Mouse (Mus musculus) midbrain, embryonic 15.5 days (tissue): Measurements from ENCODE around the gene Mrpl12. TPM values are rescaled to one million over a fixed set of nuclear protein-coding genes. Genes with fewer than 3 reads are reported as not detected.
A peak's percentile ranks its signal among the peaks of the same experiment; 100 is the strongest.
"Not testable (repeated sequence)": the region's sequence is repeated elsewhere in the genome, so short reads cannot be mapped to it uniquely, and the experiment has no call there.

Experiments used
- ATAC-seq: fragments of 200-750 bp; cut with Nextera tagmentation; replicated peaks from 2 replicates; pipeline ENCODE4 v1.8.0; 2017; ENCODE audit warnings: moderate TSS enrichment
- H3K27ac ChIP-seq: fragments of 300-500 bp; sonication (generic); 2 replicates; pipeline ENCODE4 v1.5.1; 2015; ENCODE audit warnings: mild to moderate bottlenecking, inconsistent platforms
- H3K27me3 ChIP-seq: fragments of 300-500 bp; sonication (generic); replicated peaks from 2 replicates; pipeline ENCODE4 v1.6.1; 2015; ENCODE audit warnings: inconsistent platforms
- H3K36me3 ChIP-seq: fragments of 300-500 bp; sonication (generic); replicated peaks from 2 replicates; pipeline ENCODE4 v1.6.1; 2015; ENCODE audit warnings: inconsistent platforms
- H3K4me1 ChIP-seq: fragments of 300-500 bp; sonication (generic); 2 replicates; pipeline ENCODE4 v1.6.1; 2015; ENCODE audit warnings: inconsistent platforms
- H3K4me2 ChIP-seq: fragments of 300-500 bp; sonication (generic); 2 replicates; pipeline ENCODE4 v1.6.1; 2015; ENCODE audit warnings: inconsistent platforms, mild to moderate bottlenecking, moderate library complexity
- H3K4me3 ChIP-seq: fragments of 300-500 bp; sonication (generic); 2 replicates; pipeline ENCODE4 v1.5.1; 2015; ENCODE audit warnings: mild to moderate bottlenecking, inconsistent platforms
- H3K9ac ChIP-seq: fragments of 300-500 bp; sonication (generic); 2 replicates; pipeline ENCODE4 v1.6.1; 2015; ENCODE audit warnings: mild to moderate bottlenecking, inconsistent platforms
- H3K9me3 ChIP-seq: fragments of 300-500 bp; sonication (generic); 2 replicates; pipeline ENCODE4 v1.6.1; 2016; ENCODE audit warnings: inconsistent platforms
- whole genome bisulfite sequencing: fragments of 180-500 bp; shearing (Covaris S2); methylation state at CpG from one replicate; pipeline ENCODE4 v1.1.7; 2015; ENCODE audit warnings: mixed read lengths; 5-methylcytosine and 5-hydroxymethylcytosine counted together
- polyA plus RNA-seq: library from polyadenylated mRNA; unstranded; fragments of >200 nt; fragmentation: Nextera tagmentation; extraction: Ambion mirVana; gene quantifications from 2 replicates; pipeline ENCODE4 v1.2.1, GENCODE M21; 2015

Mrpl12 gene
- polyA plus RNA-seq, 1 experiment from 2014 or later = 112 TPM

GRCm38 (mm10) chr11:120499894-120500293, 15.5 kb downstream of the Mrpl12 start:
- no peak for ATAC-seq
- no peak overlapping the region for H3K4me2 ChIP-seq
- no peak overlapping the region for H3K4me3 ChIP-seq
- H3K36me3 ChIP-seq = peaks cover 13% of the 10 kb centered on the region; the same call in 1 of the 2 replicates
- H3K4me1 ChIP-seq = no peaks in the 10 kb centered on the region
- no peak overlapping the region for H3K27ac ChIP-seq
- no peaks in the 10 kb centered on the region for H3K27me3 ChIP-seq
- H3K9ac ChIP-seq = no peak overlapping the region
- 80% methylated on average over 6 of the region's 6 CpGs for WGBS
- no peaks in the 10 kb centered on the region for H3K9me3 ChIP-seq

DNA sequence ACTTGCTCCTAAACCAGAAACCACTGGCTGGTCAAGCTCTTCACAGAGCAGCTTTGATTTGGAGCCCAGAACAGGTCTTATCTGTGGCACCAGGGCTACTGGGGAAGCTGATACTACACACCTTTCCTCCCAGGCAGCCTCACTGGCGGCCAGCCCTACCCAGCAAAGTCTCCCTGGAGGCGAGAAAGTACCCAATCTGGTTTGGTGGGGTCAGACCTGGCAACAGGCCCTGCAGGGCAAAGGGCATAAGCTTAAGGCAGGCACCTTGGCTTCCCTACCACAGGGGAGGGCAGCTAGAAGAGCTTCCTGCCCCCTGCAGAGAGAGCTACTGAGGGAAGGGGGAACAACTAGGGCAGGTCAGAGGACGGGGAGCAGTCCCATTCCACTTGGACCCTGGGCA, 15.9 kb downstream of the Mrpl12 start:
- 33% methylated on average over 3 of the region's 3 CpGs for WGBS
- H3K4me2 ChIP-seq = no peak overlapping the region
- no peak for ATAC-seq
- no peaks in the 10 kb centered on the region for H3K4me1 ChIP-seq
- H3K27me3 ChIP-seq = no peaks in the 10 kb centered on the region
- no peak overlapping the region for H3K4me3 ChIP-seq
- no peaks in the 10 kb centered on the region for H3K9me3 ChIP-seq
- H3K27ac ChIP-seq = no peak overlapping the region
- H3K9ac ChIP-seq = no peak overlapping the region
- H3K36me3 ChIP-seq = peaks cover 13% of the 10 kb centered on the region; the same call in 1 of the 2 replicates

GRCm38 (mm10) chr11:120501018-120501417, 16.6 kb downstream of the Mrpl12 start:
- Histone ChIP-seq H3K36me3 (peaks cover 10% of the 10 kb centered on the region; the same call in 1 of the 2 replicates), H3K4me2 (no peak overlapping the region), H3K27ac (no peak overlapping the region), H3K27me3 (no peaks in the 10 kb centered on the region), H3K9me3 (no peaks in the 10 kb centered on the region), H3K9ac (no peak overlapping the region), H3K4me3 (no peak overlapping the region), H3K4me1 (no peaks in the 10 kb centered on the region)
- WGBS = 71% methylated on average over 6 of the region's 6 CpGs
- no peak for ATAC-seq

DNA sequence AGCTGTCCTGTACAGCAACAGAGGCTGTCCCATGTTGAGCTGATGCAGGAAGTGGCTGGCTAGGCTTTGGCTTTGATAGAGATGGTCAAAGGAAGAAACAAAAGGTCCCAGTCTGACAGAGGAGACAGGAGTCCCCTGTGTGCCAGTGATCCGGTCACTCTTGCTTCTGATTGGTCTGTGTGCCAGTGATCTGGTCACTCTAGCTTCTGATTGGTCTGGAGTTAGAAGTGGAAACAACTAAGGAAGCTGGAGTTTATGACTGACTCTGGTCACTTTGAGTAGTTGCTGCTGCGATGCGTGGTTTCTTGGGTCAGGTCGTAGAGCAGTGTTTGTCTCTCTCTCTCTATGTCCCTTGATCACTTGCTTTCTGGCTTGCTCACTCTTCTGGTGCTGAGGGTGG, 17.3 kb downstream of the Mrpl12 start:
- Histone ChIP-seq H3K4me1 (no peaks in the 10 kb centered on the region), H3K27ac (no peak overlapping the region), H3K9ac (no peak overlapping the region), H3K4me3 (no peak overlapping the region), H3K27me3 (no peaks in the 10 kb centered on the region), H3K9me3 (no peaks in the 10 kb centered on the region), H3K36me3 (peaks cover 8% of the 10 kb centered on the region; the same call in 1 of the 2 replicates), H3K4me2 (no peak overlapping the region)
- no peak for ATAC-seq
- 90% methylated on average over 4 of the region's 4 CpGs for WGBS

GRCm38 (mm10) chr11:120505661-120506060, 21.2 kb downstream of the Mrpl12 start:
- no peaks in the 10 kb centered on the region for H3K27me3 ChIP-seq
- H3K4me1 ChIP-seq = 0 out of 2 replicates have a peak, but pooled peaks cover 1% of the 10 kb centered on the region
- H3K4me2 ChIP-seq = no peak overlapping the region
- H3K36me3 ChIP-seq = no peaks in the 10 kb centered on the region
- no peak for ATAC-seq
- H3K4me3 ChIP-seq = no peak overlapping the region
- H3K9me3 ChIP-seq = no peaks in the 10 kb centered on the region
- WGBS = 94% methylated on average over 3 of the region's 3 CpGs
- no peak overlapping the region for H3K27ac ChIP-seq
- H3K9ac ChIP-seq = no peak overlapping the region

DNA sequence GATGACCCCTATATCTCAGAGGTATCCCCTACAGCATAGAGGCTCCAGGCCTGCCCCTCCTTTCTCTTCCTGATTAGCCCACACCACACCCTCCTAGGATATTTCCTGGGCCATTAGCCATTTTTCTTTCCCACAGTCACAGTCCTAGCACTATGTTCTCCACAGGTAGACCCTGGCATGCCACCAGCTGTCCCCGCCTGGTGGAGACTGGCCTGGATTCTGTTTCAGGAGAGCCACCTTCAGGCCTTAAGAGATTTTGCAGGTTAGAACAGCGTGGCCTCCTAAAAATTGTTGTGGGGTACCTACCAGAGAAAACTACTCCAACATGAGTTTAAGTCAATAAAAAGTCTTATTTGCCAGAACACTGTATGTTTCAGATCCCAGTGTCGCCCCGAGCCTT, 22.5 kb downstream of the Mrpl12 start:
- Histone ChIP-seq H3K27ac (no peak overlapping the region), H3K4me2 (no peak overlapping the region), H3K4me1 (0 out of 2 replicates have a peak, but pooled peaks cover 3% of the 10 kb centered on the region), H3K36me3 (no peaks in the 10 kb centered on the region), H3K9me3 (no peaks in the 10 kb centered on the region), H3K9ac (no peak overlapping the region), H3K27me3 (no peaks in the 10 kb centered on the region), H3K4me3 (no peak overlapping the region)
- no peak for ATAC-seq
- 56% methylated on average over 4 of the region's 4 CpGs for WGBS

DNA sequence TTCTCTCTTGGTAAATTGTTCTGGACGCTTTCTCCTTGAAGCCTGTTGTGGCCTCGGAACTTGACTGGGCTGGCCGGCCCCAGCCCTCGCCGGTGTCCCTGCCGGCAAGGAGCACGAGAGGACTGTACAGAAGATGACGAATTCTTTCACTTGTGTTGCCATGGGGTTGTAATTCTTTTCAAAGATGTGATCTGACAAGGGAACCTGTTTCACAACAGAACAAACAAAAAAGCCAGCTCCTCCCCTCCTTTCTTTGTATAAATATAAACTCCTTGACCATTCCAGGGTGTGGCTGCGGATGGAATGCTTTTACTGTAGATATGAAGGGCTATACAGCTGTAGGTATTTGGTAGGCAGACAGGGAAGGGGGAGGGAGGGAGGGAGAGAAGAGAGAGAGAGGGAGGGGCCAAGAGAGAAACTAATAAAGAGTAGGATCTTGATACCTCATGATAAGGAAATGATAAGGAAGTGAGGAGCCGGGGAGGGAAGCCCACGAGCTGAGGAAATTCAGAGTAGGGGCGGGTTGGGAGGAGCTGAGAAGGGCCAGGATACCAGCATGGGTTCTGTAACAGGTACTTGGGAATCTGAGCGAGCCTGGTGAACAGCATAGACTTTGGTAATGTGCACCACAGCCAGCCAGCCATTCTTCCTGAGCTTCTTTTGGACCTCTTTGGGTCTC, 23.3 kb downstream of the Mrpl12 start:
- 79% methylated on average over 13 of the region's 13 CpGs for WGBS
- H3K4me3 ChIP-seq = no peak overlapping the region
- H3K36me3 ChIP-seq = no peaks in the 10 kb centered on the region
- H3K27me3 ChIP-seq = no peaks in the 10 kb centered on the region
- H3K4me2 ChIP-seq = no peak overlapping the region
- H3K4me1 ChIP-seq = 0 out of 2 replicates have a peak, but pooled peaks cover 3% of the 10 kb centered on the region
- no peak for ATAC-seq
- no peak overlapping the region for H3K9ac ChIP-seq
- no peak overlapping the region for H3K27ac ChIP-seq
- no peaks in the 10 kb centered on the region for H3K9me3 ChIP-seq

- no peak for ATAC-seq
- WGBS = 87% methylated on average over 9 of the region's 9 CpGs
- H3K9me3 ChIP-seq = no peaks in the 10 kb centered on the region
- H3K27me3 ChIP-seq = no peaks in the 10 kb centered on the region
- H3K9ac ChIP-seq = no peak overlapping the region
- H3K4me2 ChIP-seq = no peak overlapping the region
- no peaks in the 10 kb centered on the region for H3K36me3 ChIP-seq
- H3K4me1 ChIP-seq = 0 out of 2 replicates have a peak, but pooled peaks cover 3% of the 10 kb centered on the region
- H3K27ac ChIP-seq = no peak overlapping the region
- H3K4me3 ChIP-seq = no peak overlapping the region
Measured at GRCm38 (mm10) chr11:120508290-120508870, 24.0 kb downstream of the Mrpl12 start.

DNA sequence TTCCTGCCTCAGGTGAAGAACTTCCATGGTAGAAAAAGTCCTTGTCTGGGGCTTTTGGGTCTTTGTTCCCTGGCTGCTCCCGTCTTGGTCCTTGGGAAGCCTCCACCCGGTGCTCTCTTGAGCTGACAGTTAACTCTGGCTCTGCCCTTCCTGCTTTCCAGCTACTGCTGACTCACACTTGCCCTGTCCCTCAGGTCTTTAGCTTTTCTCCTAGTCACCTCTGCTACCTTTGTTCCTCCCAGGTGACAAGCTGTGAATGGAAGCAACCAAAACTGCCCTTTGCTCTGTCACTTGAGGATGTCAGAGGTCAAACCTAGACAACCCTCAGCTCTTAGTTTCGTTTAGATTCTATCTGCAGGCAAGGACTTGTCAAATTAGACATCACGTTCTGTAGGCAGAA, 25.5 kb downstream of the Mrpl12 start:
- ATAC-seq = no peak
- Histone ChIP-seq H3K27ac (no peak overlapping the region), H3K27me3 (no peaks in the 10 kb centered on the region), H3K9me3 (no peaks in the 10 kb centered on the region), H3K36me3 (no peaks in the 10 kb centered on the region), H3K4me3 (no peak overlapping the region), H3K4me2 (no peak overlapping the region), H3K4me1 (0 out of 2 replicates have a peak, but pooled peaks cover 3% of the 10 kb centered on the region), H3K9ac (no peak overlapping the region)
- 35% methylated on average over 4 of the region's 4 CpGs for WGBS

DNA sequence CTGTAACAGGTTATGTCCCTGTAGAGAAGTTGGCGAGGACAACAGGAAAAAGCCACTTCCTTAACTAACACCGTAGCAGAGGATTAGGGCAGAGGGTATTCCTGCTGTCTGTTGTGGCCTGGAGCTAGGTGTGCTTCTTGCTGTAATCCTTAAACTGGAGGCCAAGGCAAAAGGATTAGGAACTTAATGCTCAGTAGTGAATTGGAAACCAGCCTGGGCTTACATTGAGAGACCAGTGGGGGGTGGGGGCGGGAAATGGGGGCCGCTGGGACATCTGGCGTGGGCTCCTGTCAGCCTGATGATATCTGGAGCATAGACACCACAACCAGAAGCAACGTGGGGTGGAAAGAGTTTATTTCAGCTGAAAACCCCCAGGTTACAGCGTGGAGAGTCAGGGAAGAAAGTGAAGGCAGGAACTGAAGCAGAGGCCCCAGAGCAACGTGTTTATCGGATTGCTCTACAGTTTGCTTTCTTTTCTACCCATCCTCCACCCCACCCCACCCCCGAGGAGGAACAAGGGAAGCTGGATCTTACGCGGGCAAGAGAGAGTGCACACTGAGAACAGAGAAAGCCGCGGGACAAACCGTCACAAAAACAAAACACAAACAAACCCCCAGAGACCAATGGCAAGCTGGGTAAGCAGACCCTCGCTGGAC, 26.1 kb downstream of the Mrpl12 start:
- H3K36me3 ChIP-seq = no peaks in the 10 kb centered on the region
- 0 out of 2 replicates have a peak overlapping the region, but pooled peaks have one; percentile 9 for H3K27ac ChIP-seq
- H3K9me3 ChIP-seq = no peaks in the 10 kb centered on the region
- 0 out of 2 replicates have a peak, but pooled peaks cover 3% of the 10 kb centered on the region for H3K4me1 ChIP-seq
- H3K9ac ChIP-seq = 0 out of 2 replicates have a peak overlapping the region, but pooled peaks have one; percentile 1
- H3K4me3 ChIP-seq = 0 out of 2 replicates have a peak overlapping the region, but pooled peaks have one; percentile 7
- 2% methylated on average over 16 of the region's 16 CpGs for WGBS
- no peaks in the 10 kb centered on the region for H3K27me3 ChIP-seq
- no peak for ATAC-seq
- H3K4me2 ChIP-seq = peak overlapping the region; percentile 34

DNA sequence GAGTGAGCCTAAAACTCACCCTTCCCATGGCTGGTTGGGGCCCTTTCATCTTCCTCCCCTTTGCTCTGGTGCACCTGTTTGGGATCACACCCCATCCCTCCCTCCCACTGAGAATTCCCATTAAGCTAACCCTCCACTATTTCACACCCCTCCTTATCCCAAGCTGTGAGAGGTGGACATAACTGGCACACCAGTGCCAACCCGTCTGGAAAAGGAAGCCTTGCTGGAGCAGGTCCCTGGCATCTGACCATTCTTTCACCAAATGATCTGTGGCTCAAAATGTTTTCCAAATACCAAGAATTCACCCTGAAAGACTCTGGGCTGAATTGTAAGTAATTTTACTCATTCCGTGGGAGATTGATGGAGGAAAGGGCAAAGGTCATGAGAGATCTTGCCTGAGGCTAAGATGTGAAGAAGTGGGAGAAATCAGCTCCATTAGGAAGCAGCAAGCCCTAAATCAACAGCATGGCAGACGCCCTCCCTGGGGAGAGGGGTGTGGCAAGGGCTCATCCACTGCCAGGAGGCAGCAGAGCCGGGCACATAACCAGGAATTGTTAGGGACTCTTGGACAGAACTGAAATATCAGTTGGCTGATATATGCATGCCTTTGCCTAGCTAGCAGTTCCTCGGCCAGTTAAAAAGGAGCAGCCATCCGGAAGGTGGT, 28.5 kb downstream of the Mrpl12 start:
- H3K36me3 ChIP-seq = no peaks in the 10 kb centered on the region
- no peaks in the 10 kb centered on the region for H3K27me3 ChIP-seq
- H3K4me3 ChIP-seq = no peak overlapping the region
- peaks cover 3% of the 10 kb centered on the region; the same call in 1 of the 2 replicates for H3K4me1 ChIP-seq
- no peak overlapping the region for H3K27ac ChIP-seq
- WGBS = 54% methylated on average over 6 of the region's 6 CpGs
- no peak overlapping the region for H3K4me2 ChIP-seq
- H3K9ac ChIP-seq = no peak overlapping the region
- ATAC-seq = no peak
- H3K9me3 ChIP-seq = no peaks in the 10 kb centered on the region

- not testable (repeated sequence) for H3K27ac ChIP-seq, H3K9ac ChIP-seq, H3K4me2 ChIP-seq, H3K27me3 ChIP-seq, H3K36me3 ChIP-seq, H3K4me3 ChIP-seq, ATAC-seq, H3K9me3 ChIP-seq, H3K4me1 ChIP-seq
- 95% methylated on average over 2 of the region's 2 CpGs for WGBS
Measured at GRCm38 (mm10) chr11:120514262-120514661, 29.8 kb downstream of the Mrpl12 start.
